Mouse (Mus musculus) myocyte (in vitro differentiated cells): ENCODE measurements around the gene Olfr902. TPM values are rescaled to one million over a fixed set of nuclear protein-coding genes. Genes with fewer than 3 reads are reported as not detected.
"Not testable (repeated sequence)": the region's sequence is repeated elsewhere in the genome, so short reads cannot be mapped to it uniquely, and the experiment has no call there.

ENCODE experiments used
- H3K27me3 ChIP-seq: one replicate; pipeline ENCODE4 v1.6.1; 2011; ENCODE audit not compliant: control insufficient read depth, insufficient read depth, insufficient read length
- H3K36me3 ChIP-seq: one replicate; pipeline ENCODE4 v1.6.1; 2011; ENCODE audit not compliant: control insufficient read depth, insufficient read depth
- H3K4me2 ChIP-seq: one replicate; pipeline ENCODE4 v1.6.1; 2011; ENCODE audit warnings: low read depth, control low read depth
- H3K4me3 ChIP-seq: one replicate; pipeline ENCODE4 v1.5.1; 2011; ENCODE audit warnings: mild to moderate bottlenecking, control low read depth, moderate library complexity
- H3K79me2 ChIP-seq: one replicate; pipeline ENCODE4 v1.6.1; 2011; ENCODE audit not compliant: control insufficient read depth, insufficient read depth
- H3ac ChIP-seq: one replicate; pipeline ENCODE4 v1.6.1; 2011; ENCODE audit not compliant: control insufficient read depth, insufficient read length
- CEBPB ChIP-seq: IDR thresholded peaks from 2 replicates; pipeline ENCODE4 v1.6.1; 2011; ENCODE audit warnings: mild to moderate bottlenecking, moderate library complexity; ENCODE audit not compliant: poor library complexity, insufficient read depth, severe bottlenecking
- E2F4 ChIP-seq: IDR thresholded peaks from one replicate; pipeline ENCODE4 v1.6.1; 2011; ENCODE audit warnings: mild to moderate bottlenecking, control low read depth, moderate library complexity; ENCODE audit not compliant: insufficient read depth
- MAX ChIP-seq: IDR thresholded peaks from one replicate; pipeline ENCODE4 v1.6.1; 2011; ENCODE audit warnings: low read depth, mild to moderate bottlenecking, control low read depth
- MYOD1 ChIP-seq, 3 experiments: IDR thresholded peaks; one replicate each; pipeline ENCODE4 v1.6.1; 2011; ENCODE audit warnings: control low read depth in 2 of 3, low read depth in 2 of 3, mild to moderate bottlenecking in 2 of 3, moderate library complexity in 1 of 3; ENCODE audit not compliant: insufficient read length in 2 of 3, control insufficient read depth in 1 of 3
- MYOG ChIP-seq, 3 experiments: IDR thresholded peaks; one replicate each; pipeline ENCODE4 v1.6.1; 2011; ENCODE audit warnings: control low read depth in 2 of 3, low read depth in 2 of 3, mild to moderate bottlenecking in 2 of 3; ENCODE audit not compliant: insufficient read length in 2 of 3, control insufficient read depth in 1 of 3, insufficient read depth in 1 of 3
- POLR2AphosphoS2 ChIP-seq: IDR thresholded peaks from one replicate; pipeline ENCODE4 v1.6.1; 2011; ENCODE audit warnings: low read depth, control low read depth; ENCODE audit not compliant: insufficient read length
- REST ChIP-seq: IDR thresholded peaks from one replicate; pipeline ENCODE4 v1.6.1; 2011; ENCODE audit warnings: mild to moderate bottlenecking, control low read depth, moderate library complexity; ENCODE audit not compliant: insufficient read depth, insufficient read length
- SRF ChIP-seq: IDR thresholded peaks from one replicate; pipeline ENCODE4 v1.6.1; 2011; ENCODE audit warnings: low read depth; ENCODE audit not compliant: control insufficient read depth, insufficient read length
- TCF12 ChIP-seq: IDR thresholded peaks from one replicate; pipeline ENCODE4 v1.6.1; 2011; ENCODE audit warnings: mild to moderate bottlenecking, control low read depth; ENCODE audit not compliant: poor library complexity, insufficient read depth, severe bottlenecking
- USF1 ChIP-seq: IDR thresholded peaks from one replicate; pipeline ENCODE4 v1.6.1; 2011; ENCODE audit warnings: low read depth, mild to moderate bottlenecking, control low read depth, moderate library complexity
- polyA plus RNA-seq: library from polyadenylated mRNA; unstranded; fragments of >200 nt; fragmentation: generic; extraction: Trizol; gene quantifications from one replicate; pipeline ENCODE4 v1.2.1, GENCODE M21; 2012; ENCODE audit warnings: missing spikeins

The Olfr902 gene
- polyA plus RNA-seq: not detected

- no peaks in the 10 kb centered on the region for H3K36me3 ChIP-seq
- no peaks in the 10 kb centered on the region for H3K27me3 ChIP-seq
- no peak within 1 kb of the TSS for H3ac ChIP-seq
- no peaks in the 10 kb centered on the region for H3K79me2 ChIP-seq
- H3K4me2 ChIP-seq: no peak within 1 kb of the TSS
- H3K4me3 ChIP-seq: no peak within 1 kb of the TSS
- TF ChIP-seq POLR2AphosphoS2 (no peak), TCF12 (no peak), MYOG (IDR thresholded peaks at IDR 0.05; ENCODE audit: control insufficient read depth in 1 of 3, insufficient read depth in 1 of 3, insufficient read length in 2 of 3, low read depth in 2 of 3) (no peak), MAX (no peak), REST (no peak), E2F4 (no peak), CEBPB (no peak), SRF (no peak), USF1 (no peak)
These were observed at the start of gene Olfr902 for GRCm38 (mm10) chr9:38447352-38447751. Gene Olfr902, plus strand, starts transcription at chr9:38447652.

DNA sequence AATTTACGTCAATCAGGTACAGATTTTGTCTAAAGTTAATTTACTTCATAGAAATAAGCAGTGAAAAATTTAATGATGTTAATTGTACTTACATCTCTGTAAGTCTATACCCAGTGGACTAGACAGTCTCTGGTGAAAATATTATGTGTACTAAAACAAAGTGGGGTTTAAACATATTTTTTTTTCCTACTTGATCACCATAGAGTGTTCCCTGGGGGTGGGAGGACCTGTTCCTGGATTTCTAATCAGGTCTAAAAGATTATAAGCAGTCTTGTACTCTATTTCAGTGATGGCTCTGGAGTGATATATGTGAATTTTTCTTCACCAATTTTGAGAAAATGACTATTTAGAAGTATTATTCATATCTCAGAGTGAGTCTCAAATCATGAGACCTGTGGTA, 46.1 kb upstream of the Olfr902 start, which contains the start of gene Olfr147:
Olfr147 (plus strand) TSS at position 301 of the 400 bp plus-strand sequence.
- Histone ChIP-seq H3ac (no peak within 1 kb of the TSS), H3K4me2 (no peak within 1 kb of the TSS), H3K27me3 (no peaks in the 10 kb centered on the region), H3K4me3 (no peak within 1 kb of the TSS), H3K36me3 (no peaks in the 10 kb centered on the region), H3K79me2 (no peaks in the 10 kb centered on the region)
- TF ChIP-seq USF1 (no peak), MAX (no peak), MYOD1 (IDR thresholded peaks at IDR 0.05; ENCODE audit: control insufficient read depth in 1 of 3, insufficient read length in 2 of 3, low read depth in 2 of 3) (no peak)

- H3K4me2 ChIP-seq, H3ac ChIP-seq, H3K4me3 ChIP-seq: not testable (repeated sequence)
These were observed 40.0 kb upstream of the Olfr902 start for GRCm38 (mm10) chr9:38407502-38407901.

GRCm38 (mm10) chr9:38413502-38413901, 34.0 kb upstream of the Olfr902 start:
- H3ac ChIP-seq, H3K79me2 ChIP-seq, H3K36me3 ChIP-seq, H3K4me3 ChIP-seq, H3K27me3 ChIP-seq, H3K4me2 ChIP-seq: not testable (repeated sequence)

More at GRCm38 (mm10) chr9:38407502-38407901, 40.0 kb upstream of the Olfr902 start:
- not testable (repeated sequence) for H3K27me3 ChIP-seq, H3K79me2 ChIP-seq, H3K36me3 ChIP-seq

DNA sequence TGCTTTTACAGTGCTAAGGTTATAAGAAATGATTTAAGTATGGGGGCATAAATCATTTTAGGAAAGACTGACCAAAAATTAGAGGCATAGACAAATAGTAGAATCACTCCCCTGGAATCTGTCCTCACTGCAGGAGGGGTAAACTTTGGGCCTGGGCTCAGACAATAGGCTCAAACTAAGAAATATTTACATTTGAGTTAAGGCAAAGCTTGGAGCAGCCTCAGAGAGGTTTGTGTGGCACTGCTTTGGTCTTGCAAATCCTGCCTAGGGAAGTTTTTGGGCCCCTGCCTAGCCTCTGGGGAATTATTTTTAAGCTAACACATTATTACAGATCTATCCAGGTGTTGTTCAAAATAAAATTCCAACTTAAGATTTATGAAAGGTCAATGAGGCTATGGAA, 23.7 kb upstream of the Olfr902 start:
- Histone ChIP-seq H3K36me3 (no peaks in the 10 kb centered on the region), H3K79me2 (no peaks in the 10 kb centered on the region), H3K4me2 (no peak overlapping the region), H3K4me3 (no peak overlapping the region), H3ac (no peak overlapping the region), H3K27me3 (no peaks in the 10 kb centered on the region)
- no peak for TF ChIP-seq TCF12
- no peak for TF ChIP-seq USF1

- no peaks in the 10 kb centered on the region for H3K79me2 ChIP-seq
These were observed 20.4 kb upstream of the Olfr902 start for GRCm38 (mm10) chr9:38427026-38427425.

More at GRCm38 (mm10) chr9:38427026-38427425, 20.4 kb upstream of the Olfr902 start:
- no peak overlapping the region for H3K4me3 ChIP-seq
- no peak overlapping the region for H3K4me2 ChIP-seq
- H3K27me3 ChIP-seq: no peaks in the 10 kb centered on the region
- TF ChIP-seq MYOG (IDR thresholded peaks at IDR 0.05; ENCODE audit: control insufficient read depth in 1 of 3, insufficient read depth in 1 of 3, insufficient read length in 2 of 3, low read depth in 2 of 3) (no peak), MAX (no peak), USF1 (no peak), TCF12 (no peak), CEBPB (no peak), SRF (no peak)
- H3K36me3 ChIP-seq: no peaks in the 10 kb centered on the region
- no peak overlapping the region for H3ac ChIP-seq
